Mouse (Mus musculus): ENCODE measurements around the gene Cntfr.
A peak's percentile ranks its signal among the peaks of the same experiment; 100 is the strongest.

Gene Cntfr

DNA sequence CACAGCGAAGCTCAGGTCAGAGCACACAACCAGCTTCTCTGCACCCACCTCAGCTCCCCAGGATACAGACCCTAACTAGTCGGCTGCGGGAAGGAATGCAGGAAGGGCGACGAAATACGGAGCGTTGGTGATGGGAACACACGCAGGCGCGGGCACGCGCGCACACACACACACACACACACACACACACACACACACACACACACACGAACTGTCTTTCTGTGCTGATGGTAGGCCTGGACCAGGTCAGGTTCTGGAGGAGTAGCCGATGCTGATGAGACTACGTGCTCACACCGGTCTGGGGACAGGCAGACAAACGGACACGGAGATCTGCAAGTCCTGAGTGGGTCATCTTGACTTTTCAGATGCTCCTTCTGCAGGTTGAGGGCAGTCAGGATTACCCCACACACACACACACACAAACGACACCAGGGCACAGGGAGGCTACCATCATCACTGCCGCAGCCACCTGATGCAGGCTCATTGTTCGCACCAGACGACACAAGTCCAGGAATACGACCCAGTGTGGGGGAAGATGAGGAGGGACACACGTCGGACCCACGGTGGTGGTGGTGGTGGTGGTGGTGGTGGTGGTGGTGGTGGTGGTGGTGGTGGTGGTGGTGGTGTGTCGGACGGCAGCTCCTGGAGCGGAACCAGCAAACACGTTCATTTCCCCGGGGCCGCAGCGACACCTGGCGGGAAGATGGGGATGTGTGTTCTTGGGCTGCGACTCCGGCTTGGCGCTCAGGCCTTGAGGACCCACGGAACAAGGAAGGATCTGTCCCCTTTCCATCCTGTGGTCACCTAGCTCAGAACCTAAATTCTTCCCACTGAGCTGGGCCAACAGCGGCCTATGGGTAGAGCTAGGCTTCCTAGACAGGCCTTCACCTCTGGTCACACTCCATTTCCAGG, at the start of gene Cntfr:
Gene Cntfr, minus strand, starts transcription at position 160 of the 912 bp plus-strand sequence.
- peak; percentile 56 to 66 for DNase-seq (ENCODE audit: low read depth in 2 of 2, low spot score in 2 of 2)

DNA sequence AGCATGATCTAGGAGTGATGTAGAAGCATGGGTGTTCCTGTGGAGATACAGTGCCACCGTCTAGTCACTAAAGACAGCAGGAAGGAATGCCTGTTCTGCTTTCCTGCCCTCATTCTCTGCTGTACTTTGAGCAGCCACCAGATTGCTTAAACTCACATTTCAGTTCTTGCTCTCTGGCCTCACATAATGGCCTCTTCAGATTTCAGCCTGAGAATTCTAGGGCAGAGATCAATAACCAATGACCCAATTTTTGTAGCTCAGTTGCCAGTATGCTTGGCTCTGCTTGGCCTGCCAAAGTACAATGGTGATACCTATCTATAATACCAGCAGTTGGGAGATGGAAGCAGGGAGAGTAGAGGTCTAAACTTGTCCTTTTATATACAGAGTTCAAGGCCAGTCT, 48.1 kb upstream of the Cntfr start:
- no peak for DNase-seq (ENCODE audit: low read depth in 2 of 2, low spot score in 2 of 2)

DNA sequence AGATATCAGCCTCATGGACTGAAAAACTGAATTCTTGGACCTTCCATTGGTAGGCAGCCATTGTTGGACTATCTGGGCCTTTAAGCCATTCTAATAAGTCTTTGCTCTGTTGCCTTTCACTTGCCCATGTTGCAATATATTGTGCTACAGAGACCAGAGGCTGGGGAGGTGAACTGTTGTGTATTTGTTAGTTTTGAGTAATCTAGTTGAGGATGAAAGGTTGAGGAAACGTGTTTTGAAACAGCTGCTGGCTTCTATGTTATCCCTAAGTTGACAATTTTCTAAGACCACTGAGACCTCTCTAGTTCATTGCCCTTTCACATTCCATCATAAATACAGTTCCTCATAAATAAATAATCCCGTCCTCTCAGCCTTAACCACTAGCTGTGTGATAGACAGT, 47.2 kb upstream of the Cntfr start:
- DNase-seq (ENCODE audit: low read depth in 2 of 2, low spot score in 2 of 2), result no peak

DNA sequence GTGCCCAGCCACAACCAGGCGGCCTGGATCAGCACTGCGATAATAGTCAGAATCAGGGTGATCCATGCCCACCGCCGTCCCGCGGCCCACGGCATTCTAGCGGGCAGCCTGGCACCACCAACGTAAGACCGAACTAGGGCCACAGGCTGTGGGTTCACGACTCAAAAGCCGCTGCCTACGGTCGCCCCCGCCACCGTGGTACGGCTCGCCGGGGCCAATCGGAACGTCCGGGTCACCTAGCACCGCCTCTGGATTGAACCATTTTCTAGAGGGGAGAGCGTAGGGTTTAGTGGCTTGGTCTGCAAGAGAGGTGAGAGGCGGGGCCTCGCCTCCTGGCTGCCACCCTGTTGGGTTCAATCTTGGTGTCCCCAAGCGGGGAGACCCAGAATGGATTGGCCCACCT, 44.3 kb upstream of the Cntfr start:
- peak; percentile 83 to 92 for DNase-seq (ENCODE audit: low read depth in 2 of 2, low spot score in 2 of 2)

DNA sequence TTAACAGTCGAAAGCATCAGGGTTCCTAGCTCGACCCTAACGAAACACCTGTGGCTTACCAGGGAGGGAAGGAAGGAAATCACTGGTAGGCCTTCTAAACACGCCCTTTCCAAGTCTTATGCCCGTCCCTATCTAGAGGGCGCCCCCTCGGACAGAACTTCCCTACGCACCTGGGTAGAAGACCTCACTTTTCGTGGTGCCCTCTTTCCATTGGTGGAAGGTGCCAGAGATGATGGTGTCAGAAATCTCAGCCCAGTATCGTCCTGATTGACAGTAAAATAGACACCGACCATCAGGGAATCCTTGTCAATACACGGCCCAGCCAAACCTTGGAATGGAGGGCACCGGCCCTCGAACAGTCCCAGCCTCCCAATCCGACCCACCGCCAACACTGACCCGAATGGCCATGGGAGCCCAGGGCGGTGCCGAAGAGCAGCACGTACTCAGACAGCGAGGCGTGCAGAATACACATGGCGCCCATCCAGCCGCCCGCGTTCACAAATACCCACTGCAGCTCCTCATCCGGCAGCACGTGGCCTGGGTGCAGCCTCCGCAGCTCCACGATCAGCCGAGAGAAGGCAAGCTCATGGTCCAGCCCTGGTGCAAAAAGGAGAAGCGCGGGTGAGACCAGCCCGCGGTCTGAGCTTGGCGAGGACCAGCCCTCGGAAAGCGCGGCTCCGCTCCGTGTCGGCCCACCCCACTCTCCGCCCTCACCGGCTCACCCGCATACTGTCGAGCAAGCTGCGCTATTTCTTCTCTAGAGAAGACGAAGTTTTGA, 43.7 kb upstream of the Cntfr start:
- DNase-seq (ENCODE audit: low read depth in 2 of 2, low spot score in 2 of 2), result no peak

DNA sequence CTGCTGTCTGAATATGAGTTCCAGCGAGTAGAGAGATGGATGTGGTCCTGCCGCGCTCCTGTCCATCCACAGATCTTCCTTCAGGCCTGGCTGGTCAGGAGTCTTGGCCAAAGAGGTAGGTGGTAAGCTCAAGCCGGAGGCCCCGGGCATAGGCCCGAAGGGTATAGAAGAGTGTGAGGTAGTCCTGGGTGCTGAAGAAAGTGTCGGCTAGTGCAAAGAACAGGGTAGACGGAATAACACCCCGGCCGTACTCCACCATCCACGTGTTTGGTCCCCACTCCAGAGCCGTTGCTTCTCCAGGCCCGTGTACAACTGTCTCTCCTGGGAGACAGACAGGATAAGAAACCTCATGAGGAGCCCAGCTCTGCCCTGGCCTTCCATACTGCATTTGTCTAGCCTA, 42.4 kb upstream of the Cntfr start:
- no peak for DNase-seq (ENCODE audit: low read depth in 2 of 2, low spot score in 2 of 2)

DNA sequence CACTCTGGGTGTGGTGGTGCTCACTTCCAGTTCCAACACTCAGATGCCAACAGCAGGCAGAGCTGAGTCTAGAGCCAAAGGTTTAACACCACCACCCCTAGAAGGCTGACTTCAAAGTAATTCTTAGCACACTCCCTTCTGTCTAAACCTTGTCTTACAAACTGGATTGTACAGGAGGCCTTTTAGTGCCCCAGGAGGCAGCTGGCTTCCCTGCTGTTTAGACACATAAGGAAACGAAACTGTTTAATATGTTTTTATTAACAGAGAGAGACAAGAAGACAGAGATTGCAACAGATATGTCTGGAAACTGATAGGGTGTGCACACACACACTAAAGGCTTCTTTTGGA, 41.3 kb upstream of the Cntfr start:
- no peak for DNase-seq (ENCODE audit: low read depth in 2 of 2, low spot score in 2 of 2)

DNA sequence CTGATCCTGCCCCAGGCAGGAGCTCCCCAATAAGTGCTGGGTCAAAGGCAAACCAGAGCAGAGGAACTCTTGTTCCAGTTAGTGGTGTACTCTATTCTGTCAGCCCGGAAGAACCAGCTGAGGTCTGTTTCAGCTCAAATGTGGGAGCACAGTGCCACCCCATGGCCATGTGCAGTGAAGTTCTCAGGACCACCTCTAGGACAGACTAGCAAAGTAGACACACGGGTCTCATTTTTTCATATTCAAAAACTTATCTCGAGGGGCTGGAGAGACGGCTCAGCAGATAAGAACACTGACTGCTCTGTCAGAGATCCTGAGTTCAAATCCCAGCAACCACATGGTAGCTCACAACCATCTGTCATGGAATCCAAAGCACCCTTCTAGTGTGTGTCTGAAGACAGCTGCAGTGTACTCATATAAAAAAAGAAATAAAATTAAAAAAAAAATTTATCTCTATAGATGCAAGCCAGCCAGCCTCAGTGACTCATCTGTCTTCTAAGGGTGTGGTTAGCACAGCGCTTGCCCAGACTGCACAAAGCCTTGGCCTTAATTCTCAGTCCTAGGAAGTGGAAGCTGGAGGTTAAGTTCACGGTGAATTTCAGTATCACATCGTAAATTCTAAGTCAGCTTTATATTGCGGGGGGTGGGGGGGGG, 40.8 kb upstream of the Cntfr start:
- peak; percentile 75 to 84 for DNase-seq (ENCODE audit: low read depth in 2 of 2, low spot score in 2 of 2)

DNA sequence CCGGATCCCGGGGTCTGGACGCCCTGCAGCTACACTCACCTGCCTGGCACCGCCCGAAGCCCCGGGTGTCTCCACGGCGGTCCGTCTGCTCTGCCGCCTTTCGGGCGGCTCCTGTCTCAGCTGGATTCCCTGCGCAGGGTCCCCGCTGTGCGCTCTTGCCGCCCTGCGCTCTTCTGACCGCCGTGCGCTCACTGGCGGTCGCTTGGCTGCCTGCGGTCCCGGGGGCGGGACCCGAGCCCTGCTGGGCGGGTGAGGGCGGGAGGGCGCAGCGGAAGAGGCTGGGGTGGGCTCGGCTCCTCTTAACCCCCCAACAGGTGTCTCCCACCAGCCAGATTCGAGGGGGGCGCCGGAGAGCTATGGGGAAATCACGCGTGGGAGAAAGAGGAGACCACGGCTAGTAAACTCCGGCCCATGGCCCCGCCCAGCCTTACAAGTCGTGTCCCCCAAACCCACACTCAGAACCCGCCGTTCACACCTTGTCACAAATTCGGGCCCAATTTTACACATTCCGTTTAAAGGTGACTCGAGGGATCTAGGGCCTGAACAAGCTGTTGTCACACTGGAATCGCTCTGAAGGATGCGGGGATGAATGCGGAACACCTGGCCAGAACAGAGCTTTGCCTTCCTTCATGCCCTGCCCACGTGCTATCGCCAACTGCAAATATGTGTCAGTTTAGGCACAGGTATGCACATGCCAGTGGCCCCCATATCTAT, 34.3 kb upstream of the Cntfr start, which contains the start of gene Arid3c:
Gene Arid3c, minus strand, starts transcription at position 91 of the 714 bp plus-strand sequence.
- no peak for DNase-seq (ENCODE audit: low read depth in 2 of 2, low spot score in 2 of 2)

DNA sequence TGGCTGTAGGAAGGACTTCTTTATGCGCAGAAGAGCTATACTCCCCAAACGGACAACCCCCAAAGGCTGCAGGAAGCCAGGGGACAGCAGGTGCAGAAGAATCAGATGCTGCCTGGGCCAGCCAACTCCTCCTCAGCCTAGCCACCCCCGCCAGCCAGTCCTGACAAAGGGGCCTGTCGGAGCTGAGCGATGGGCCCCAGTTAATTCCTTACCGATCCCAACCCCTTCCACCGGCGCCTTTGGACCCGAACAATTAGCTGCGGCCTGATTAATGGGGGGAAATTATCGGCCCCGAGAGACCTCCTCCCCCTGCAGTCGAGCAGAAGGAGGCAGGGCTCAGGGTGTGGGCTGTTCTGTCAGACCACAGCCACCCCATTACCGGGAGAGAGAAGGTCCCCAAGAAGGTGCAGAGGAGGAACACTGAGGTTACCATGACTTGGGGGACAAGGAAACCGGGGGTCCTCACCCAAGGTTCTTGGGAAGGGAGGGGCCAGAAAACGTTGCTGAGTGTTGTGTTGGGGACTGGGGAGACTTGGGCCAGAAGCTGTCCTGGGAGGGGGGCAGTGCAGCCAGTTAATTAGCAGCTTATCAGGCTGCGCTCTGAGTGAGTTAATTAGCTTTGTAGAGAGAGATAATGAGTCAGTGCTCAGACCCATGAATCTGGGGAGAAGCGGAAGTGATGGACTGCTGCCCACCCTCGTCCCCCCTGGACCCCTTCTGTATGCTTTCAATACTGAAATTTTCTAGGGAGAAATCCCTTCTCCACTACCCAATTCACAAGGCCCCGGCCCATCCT, 30.1 kb upstream of the Cntfr start:
- DNase-seq (ENCODE audit: low read depth in 2 of 2, low spot score in 2 of 2), result no peak

DNA sequence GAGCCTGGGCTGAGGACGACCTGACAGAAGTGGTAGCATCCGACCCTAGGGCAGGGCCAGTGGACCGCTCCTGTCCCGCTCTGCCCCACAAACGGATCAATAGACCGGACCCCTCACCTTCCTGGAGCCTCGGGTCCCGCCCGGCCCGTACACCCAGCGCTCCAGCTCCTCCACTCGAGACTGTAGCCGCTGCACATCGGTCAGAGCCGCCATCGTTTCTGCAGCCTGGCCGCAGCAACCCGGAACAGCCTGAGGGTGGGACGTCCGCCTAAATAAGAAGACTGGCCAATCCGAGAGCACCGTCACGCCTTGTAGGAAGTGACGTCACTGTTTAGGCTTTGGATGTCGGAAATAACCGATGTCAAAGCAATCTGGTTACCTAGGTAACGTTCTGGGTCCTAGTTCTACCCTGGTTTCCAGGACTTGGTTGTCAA, 26.0 kb upstream of the Cntfr start, which contains the start of gene Dctn3:
Gene Dctn3, minus strand, starts transcription at position 253 of the 434 bp plus-strand sequence.
- DNase-seq (ENCODE audit: low read depth in 2 of 2, low spot score in 2 of 2), result peak; percentile 70 to 80

DNA sequence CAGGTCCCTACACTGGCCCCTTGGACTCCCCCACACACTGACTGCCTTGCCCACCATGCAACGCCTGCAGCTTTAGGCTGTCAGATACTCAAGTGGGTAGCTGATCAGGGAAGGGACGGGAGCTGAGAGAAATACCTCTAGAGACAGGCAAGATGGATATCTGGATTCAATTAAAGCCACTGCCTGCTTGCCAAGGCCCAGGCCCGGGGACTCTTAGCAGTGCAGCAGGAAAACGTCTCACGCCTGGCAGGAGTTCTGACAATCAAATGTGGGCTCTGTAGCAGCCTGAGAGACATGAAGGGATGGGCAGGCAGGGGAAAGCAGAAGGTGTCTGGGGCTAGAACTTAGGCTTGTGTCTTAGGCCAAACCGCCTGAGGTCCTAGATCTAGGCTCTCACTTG, 19.9 kb upstream of the Cntfr start:
- DNase-seq (ENCODE audit: low read depth in 2 of 2, low spot score in 2 of 2), result no peak

DNA sequence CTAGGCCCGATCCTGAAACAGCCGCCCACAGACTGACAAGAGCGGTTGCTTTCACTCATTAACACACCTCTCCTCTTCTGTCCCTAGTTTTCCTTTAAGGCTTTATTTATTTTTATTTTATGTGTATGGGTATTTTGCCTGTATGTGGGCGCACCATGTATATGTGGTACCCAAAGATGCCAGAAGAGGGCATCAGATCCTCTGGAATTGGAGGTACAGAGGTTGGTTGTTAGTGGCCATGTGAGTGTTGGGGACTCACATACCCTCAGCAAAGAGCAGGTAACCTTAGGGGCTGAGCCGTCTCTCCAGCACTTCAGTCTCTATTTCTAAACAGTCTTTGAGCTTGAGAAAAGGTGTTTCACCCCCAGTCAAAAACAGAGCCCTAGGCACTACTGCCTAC, 18.7 kb upstream of the Cntfr start:
- peak; percentile 42 to 62 for DNase-seq (ENCODE audit: low read depth in 2 of 2, low spot score in 2 of 2)

DNA sequence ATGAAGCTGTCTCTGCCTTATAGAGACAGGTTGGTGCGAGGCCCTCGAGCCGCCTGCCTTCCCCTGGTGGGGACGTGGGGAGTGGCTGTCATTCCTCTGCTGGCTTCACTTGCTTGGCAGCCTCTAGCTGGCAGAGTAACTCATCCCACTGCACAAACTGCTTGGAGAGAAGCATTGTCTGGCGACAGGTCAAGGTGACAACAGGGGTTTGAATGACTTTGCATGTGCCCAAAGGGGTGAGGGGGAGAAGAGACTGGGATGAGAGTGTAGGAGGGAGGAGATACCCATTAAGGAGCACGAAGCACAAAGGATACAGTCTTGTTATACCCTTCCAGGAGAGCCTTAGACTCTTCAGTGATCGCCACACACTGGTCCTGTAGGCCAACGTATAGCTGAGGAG, 18.2 kb upstream of the Cntfr start:
- DNase-seq (ENCODE audit: low read depth in 2 of 2, low spot score in 2 of 2), result no peak

DNA sequence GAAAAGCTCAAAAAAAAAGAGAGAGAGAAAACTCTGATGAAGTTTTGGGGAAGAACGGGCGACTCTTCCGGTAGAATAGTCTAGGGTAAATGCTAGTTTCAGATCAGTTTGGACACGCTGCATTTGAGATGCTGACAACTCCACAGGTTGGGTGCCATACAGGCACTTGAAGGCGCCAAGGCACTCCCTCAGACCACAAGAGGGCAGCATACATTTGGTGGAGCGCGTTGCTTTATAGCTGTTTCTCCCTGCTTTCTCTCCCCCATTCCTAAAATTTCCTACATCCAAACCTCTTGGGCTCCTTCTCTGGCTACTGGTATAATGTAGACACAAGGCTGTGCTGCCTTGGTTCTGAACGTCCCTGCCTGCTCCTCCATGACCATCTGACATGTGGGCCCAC, 17.4 kb upstream of the Cntfr start:
- peak in 1 of 2 experiments; percentile 52 for DNase-seq (ENCODE audit: low read depth in 2 of 2, low spot score in 2 of 2)

DNA sequence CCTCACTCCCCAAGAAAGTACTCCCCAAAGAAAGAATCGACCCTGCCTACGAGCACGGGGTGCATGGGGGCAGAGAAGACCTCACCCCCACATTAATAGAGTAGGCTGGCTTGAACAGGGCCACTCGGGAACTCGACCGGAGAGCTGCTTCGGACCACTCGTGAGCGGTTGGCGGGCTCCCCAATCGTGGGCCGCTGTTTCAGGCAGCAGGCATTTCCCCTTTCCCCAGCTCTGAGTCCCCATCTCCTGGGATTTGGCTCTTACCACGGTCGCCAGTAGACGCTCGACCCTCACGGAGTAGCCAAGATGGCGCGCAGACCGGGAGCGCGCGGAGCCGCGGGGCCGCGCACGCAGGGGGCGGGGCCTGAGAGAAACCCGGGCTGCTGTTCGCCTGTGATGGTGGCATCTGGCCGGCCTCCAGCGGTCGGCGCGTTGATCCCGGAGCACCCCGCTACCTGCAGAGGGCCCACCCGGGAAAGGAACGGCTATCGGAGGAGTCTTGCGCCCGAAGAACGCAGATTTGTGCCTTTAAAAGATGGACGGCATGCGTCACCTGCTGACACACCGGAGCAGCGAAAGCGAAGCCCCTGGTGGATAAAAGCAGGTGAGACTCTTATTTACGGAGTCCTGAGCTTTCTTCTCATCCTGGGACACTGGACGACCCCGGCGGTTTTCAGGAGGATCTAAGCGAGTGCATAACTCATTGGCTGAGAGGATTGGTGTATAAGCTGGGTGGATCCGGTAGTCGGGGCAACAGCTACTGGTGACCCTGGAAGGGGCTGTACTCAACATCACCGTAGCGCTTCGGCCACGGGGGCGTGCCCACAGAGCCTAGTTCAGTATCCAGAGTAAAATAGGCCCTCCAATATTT, 16.5 kb upstream of the Cntfr start, which contains the start of gene Rpp25l:
Gene Rpp25l, minus strand, starts transcription at position 338 of the 871 bp plus-strand sequence.
- DNase-seq (ENCODE audit: low read depth in 2 of 2, low spot score in 2 of 2), result peak; percentile 61 to 80

DNA sequence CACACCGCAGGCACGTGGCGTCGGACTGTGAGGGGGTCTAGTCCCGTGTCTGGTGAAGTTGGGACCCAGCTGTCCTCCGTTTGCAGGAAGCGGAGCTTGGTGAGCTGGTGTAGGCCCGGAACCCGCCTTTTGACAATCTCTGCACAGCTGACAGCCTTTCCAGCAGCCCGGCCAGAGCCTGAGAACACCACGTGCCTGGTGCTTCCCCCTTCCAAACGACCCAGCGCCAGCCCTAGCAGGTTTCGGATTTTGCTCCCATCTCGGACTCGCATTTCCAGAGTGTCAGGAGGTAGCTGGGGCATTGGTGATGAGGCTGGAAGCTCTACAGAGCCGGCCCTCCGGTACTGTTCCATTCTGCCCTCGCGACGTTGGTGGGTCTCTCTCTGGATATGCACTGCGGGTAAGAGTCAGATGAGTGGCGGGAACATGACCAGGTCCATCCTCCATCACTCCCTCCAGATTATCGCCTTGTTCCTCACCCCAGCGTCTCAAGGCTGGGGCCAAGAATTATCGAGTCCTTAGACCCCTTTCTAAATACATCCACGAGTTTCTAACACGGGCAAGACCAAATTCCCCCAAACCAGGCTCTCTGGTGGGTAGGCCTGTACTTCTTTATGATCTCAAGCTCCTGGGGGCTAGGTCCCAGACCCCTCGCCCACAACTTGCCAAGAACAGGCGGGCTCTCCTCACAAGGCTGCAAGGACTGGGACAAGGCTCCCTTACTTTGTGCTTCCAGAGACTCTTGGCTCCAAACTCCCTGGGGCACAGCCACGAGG, 15.7 kb upstream of the Cntfr start:
- DNase-seq (ENCODE audit: low read depth in 2 of 2, low spot score in 2 of 2), result no peak

DNA sequence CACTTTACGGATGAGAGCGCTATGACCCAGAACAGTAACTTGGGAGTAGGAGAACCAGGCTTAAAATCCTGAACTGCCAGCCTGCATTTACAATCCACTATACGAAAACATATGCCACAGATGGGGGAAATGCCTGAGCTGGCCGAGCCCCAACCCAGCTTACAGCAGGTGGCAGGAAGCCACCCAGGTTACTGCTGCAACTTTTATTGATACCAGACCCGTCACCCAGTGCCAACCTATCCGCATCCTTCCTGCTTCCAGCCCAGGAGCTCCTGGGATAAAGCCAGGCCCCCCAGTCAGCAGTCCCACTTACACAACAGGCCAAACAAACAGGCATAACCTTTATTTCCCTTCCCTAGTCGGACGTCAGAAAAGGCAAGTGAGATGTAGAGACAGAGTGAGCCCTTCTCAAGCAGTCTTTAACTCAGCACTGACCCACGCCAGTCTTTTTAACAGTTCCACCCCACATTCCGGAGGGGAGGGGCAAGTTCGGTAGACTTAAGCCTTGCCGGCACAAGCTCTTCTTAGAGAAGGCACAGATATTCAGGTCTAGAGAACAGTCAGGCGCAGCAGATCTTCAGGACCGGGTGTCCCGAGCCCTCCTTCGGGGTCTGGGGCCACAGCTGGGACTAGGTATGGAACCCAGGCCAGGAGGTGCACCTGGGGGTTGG, 15.0 kb upstream of the Cntfr start:
- DNase-seq (ENCODE audit: low read depth in 2 of 2, low spot score in 2 of 2), result no peak
